Mouse (Mus musculus) liver, adult 2 months (tissue): ENCODE results near the gene Nedd8.

ENCODE experiments used
- CTCF ChIP-seq: fragments of 200-500 bp; IDR thresholded peaks from 2 replicates; pipeline ENCODE4 v1.5.1; 2011; ENCODE audit warnings: low read depth, low read length, control low read depth
- POLR2A ChIP-seq: fragments of 200-500 bp; IDR thresholded peaks from 2 replicates; pipeline ENCODE4 v1.6.1; 2011; ENCODE audit warnings: low read length, control low read depth; ENCODE audit not compliant: insufficient read depth; ENCODE audit errors: extremely low read depth

- no peak for TF ChIP-seq POLR2A
- no peak for TF ChIP-seq CTCF
Observed at GRCm38 (mm10) chr14:55671486-55671832, 465 bp downstream of the Nedd8 start.
